Mouse (Mus musculus): ENCODE results near the gene Cggbp1.

- TF ChIP-seq CHD2 (IDR thresholded peaks at IDR 0.05; ENCODE audit: low read depth, low read length) (no peak), MAFK (IDR thresholded peaks at IDR 0.05; ENCODE audit: insufficient read depth, low read depth, low read length) (no peak)
Observed at GRCm38 (mm10) chr16:64852891-64853290, 1.1 kb downstream of the Cggbp1 start.
